Mouse (Mus musculus): ENCODE measurements at regions not wholly inside any gene's neighbourhood (a gene's known extent, or its start where the extent isn't known, plus 50 kb on each side); places are given as distances from the start of the nearest gene placed in this dataset.

GRCm38 (mm10) chr5:58497326-58497725 is 779.6 kb downstream of the Pcdh7 start:
- no peak for ATAC-seq
- no peak overlapping the region for H3K9ac ChIP-seq (ENCODE audit: low read depth, low read length)
- H3K36me3 ChIP-seq (ENCODE audit: control insufficient read depth, insufficient read depth, low read length): no peaks in the 10 kb centered on the region

DNA sequence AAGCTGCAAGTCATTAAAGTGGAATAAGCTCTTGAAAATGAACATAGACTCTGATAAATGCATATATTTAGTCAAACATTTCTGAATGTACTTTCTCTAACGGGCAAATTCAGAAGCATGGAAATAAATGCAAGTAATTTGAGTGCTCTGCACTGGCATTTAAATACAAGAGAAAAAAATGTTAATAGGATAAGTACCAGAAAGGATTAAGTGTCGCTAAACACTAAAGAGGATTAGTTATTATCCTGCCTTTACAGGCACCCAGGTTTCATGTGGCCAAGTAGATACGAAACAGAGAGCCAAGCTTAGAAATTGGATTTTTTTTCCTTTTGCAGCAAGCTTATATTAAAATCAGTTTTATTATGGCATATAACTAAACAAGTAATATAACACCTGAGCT is 813.8 kb downstream of the Pcdh7 start:
- ATAC-seq: peak; percentile 51; the same call in 1 of the 2 replicates
- Histone ChIP-seq H3K27ac (ENCODE audit: low read length) (no peak overlapping the region), H3K4me3 (ENCODE audit: low read depth, low read length) (no peak overlapping the region), H3K9me3 (replicated peaks; ENCODE audit: control insufficient read depth, low read length, poor library complexity, severe bottlenecking) (no peaks in the 10 kb centered on the region), H3K4me1 (ENCODE audit: control insufficient read depth, insufficient read depth, low read length) (no peaks in the 10 kb centered on the region), H3K9ac (ENCODE audit: low read depth, low read length) (no peak overlapping the region), H3K4me2 (ENCODE audit: low read length) (no peak overlapping the region), H3K27me3 (ENCODE audit: control insufficient read depth, insufficient read depth, low read depth, low read length) (no peaks in the 10 kb centered on the region), H3K36me3 (ENCODE audit: control insufficient read depth, insufficient read depth, low read length) (no peaks in the 10 kb centered on the region)
- 22% methylated on average over 3 of the region's 3 CpGs for WGBS

More at GRCm38 (mm10) chr5:58497326-58497725, 779.6 kb downstream of the Pcdh7 start:
- Histone ChIP-seq H3K4me2 (ENCODE audit: low read length) (no peak overlapping the region), H3K4me3 (ENCODE audit: low read depth, low read length) (no peak overlapping the region), H3K9me3 (replicated peaks; ENCODE audit: control insufficient read depth, low read length, poor library complexity, severe bottlenecking) (no peaks in the 10 kb centered on the region), H3K4me1 (ENCODE audit: control insufficient read depth, insufficient read depth, low read length) (no peaks in the 10 kb centered on the region), H3K27ac (ENCODE audit: low read length) (no peak overlapping the region), H3K27me3 (ENCODE audit: control insufficient read depth, insufficient read depth, low read depth, low read length) (no peaks in the 10 kb centered on the region)

DNA sequence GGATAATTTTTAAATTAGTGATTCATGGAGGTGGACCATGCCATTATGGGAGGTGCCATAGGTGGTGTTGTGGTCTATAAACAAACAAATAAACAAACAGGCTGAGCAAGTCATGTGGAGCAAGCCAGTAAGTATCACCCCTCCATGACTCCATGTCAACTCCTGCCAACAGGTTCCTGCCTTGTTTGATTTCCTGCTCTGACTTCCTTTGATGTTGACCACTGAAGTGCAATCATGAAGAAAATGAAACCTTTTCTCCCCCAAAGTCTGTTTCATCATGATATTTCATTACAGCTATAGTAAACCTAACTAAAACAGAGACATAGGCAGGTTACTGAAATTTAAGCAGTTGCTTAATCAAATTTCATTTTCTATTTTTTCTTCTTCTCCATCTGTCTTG is 839.0 kb downstream of the Pcdh7 start:
- H3K4me2 ChIP-seq (ENCODE audit: low read length): no peak overlapping the region
- no peak overlapping the region for H3K9ac ChIP-seq (ENCODE audit: low read depth, low read length)
- no peaks in the 10 kb centered on the region for H3K27me3 ChIP-seq (ENCODE audit: control insufficient read depth, insufficient read depth, low read depth, low read length)
- no peak for ATAC-seq
- H3K4me1 ChIP-seq (ENCODE audit: control insufficient read depth, insufficient read depth, low read length): no peaks in the 10 kb centered on the region
- no peak overlapping the region for H3K4me3 ChIP-seq (ENCODE audit: low read depth, low read length)
- no peaks in the 10 kb centered on the region for H3K36me3 ChIP-seq (ENCODE audit: control insufficient read depth, insufficient read depth, low read length)
- H3K27ac ChIP-seq (ENCODE audit: low read length): no peak overlapping the region
- no peaks in the 10 kb centered on the region for H3K9me3 ChIP-seq (replicated peaks; ENCODE audit: control insufficient read depth, low read length, poor library complexity, severe bottlenecking)

- ATAC-seq: no peak
- Histone ChIP-seq H3K9me3 (replicated peaks; ENCODE audit: control insufficient read depth, low read length, poor library complexity, severe bottlenecking) (no peaks in the 10 kb centered on the region), H3K9ac (ENCODE audit: low read depth, low read length) (no peak overlapping the region), H3K4me2 (ENCODE audit: low read length) (no peak overlapping the region), H3K4me3 (ENCODE audit: low read depth, low read length) (no peak overlapping the region), H3K27ac (ENCODE audit: low read length) (no peak overlapping the region), H3K36me3 (ENCODE audit: control insufficient read depth, insufficient read depth, low read length) (no peaks in the 10 kb centered on the region), H3K27me3 (ENCODE audit: control insufficient read depth, insufficient read depth, low read depth, low read length) (no peaks in the 10 kb centered on the region), H3K4me1 (ENCODE audit: control insufficient read depth, insufficient read depth, low read length) (no peaks in the 10 kb centered on the region)
- 65% methylated on average over 4 of the region's 4 CpGs for WGBS
Measured at GRCm38 (mm10) chr5:58559816-58560215, 842.0 kb downstream of the Pcdh7 start.

GRCm38 (mm10) chr5:58599876-58600275 is 882.1 kb downstream of the Pcdh7 start:
- ATAC-seq: no peak
- no peak overlapping the region for H3K27ac ChIP-seq (ENCODE audit: low read length)

GRCm38 (mm10) chr5:58621527-58621926 is 903.8 kb downstream of the Pcdh7 start:
- Histone ChIP-seq H3K36me3 (ENCODE audit: control insufficient read depth, insufficient read depth, low read length) (no peaks in the 10 kb centered on the region), H3K4me1 (ENCODE audit: control insufficient read depth, insufficient read depth, low read length) (no peaks in the 10 kb centered on the region), H3K4me2 (ENCODE audit: low read length) (no peak overlapping the region), H3K9me3 (replicated peaks; ENCODE audit: control insufficient read depth, low read length, poor library complexity, severe bottlenecking) (no peaks in the 10 kb centered on the region), H3K4me3 (ENCODE audit: low read depth, low read length) (no peak overlapping the region), H3K9ac (ENCODE audit: low read depth, low read length) (no peak overlapping the region), H3K27ac (ENCODE audit: low read length) (no peak overlapping the region), H3K27me3 (ENCODE audit: control insufficient read depth, insufficient read depth, low read depth, low read length) (no peaks in the 10 kb centered on the region)
- no peak for ATAC-seq
- 75% methylated on average over 2 of the region's 2 CpGs for WGBS

More at GRCm38 (mm10) chr5:58599876-58600275, 882.1 kb downstream of the Pcdh7 start:
- H3K4me3 ChIP-seq (ENCODE audit: low read depth, low read length): no peak overlapping the region
- no peaks in the 10 kb centered on the region for H3K27me3 ChIP-seq (ENCODE audit: control insufficient read depth, insufficient read depth, low read depth, low read length)
- 67% methylated on average over 1 of the region's 1 CpGs for WGBS
- no peak overlapping the region for H3K9ac ChIP-seq (ENCODE audit: low read depth, low read length)
- no peak overlapping the region for H3K4me2 ChIP-seq (ENCODE audit: low read length)
- H3K4me1 ChIP-seq (ENCODE audit: control insufficient read depth, insufficient read depth, low read length): no peaks in the 10 kb centered on the region
- no peaks in the 10 kb centered on the region for H3K36me3 ChIP-seq (ENCODE audit: control insufficient read depth, insufficient read depth, low read length)
- H3K9me3 ChIP-seq (replicated peaks; ENCODE audit: control insufficient read depth, low read length, poor library complexity, severe bottlenecking): no peaks in the 10 kb centered on the region
